Mouse (Mus musculus) G1E (cell line): ENCODE measurements around the gene Kcnip4.

Experiments
- CTCF ChIP-seq: IDR thresholded peaks from 2 replicates; pipeline ENCODE4 v1.5.1; 2012; ENCODE audit warnings: low read depth, low read length, inconsistent platforms, mixed read lengths
- GATA1 ChIP-seq: IDR thresholded peaks from 2 replicates; pipeline ENCODE4 v1.6.1; 2012; ENCODE audit warnings: borderline replicate concordance, low read length, inconsistent platforms, mixed read lengths
- GATA2 ChIP-seq: IDR thresholded peaks from 2 replicates; pipeline ENCODE4 v1.6.1; 2012; ENCODE audit warnings: low read depth, low read length, inconsistent platforms, borderline replicate concordance
- POLR2AphosphoS5 ChIP-seq: IDR thresholded peaks from 2 replicates; pipeline ENCODE4 v1.6.1; 2012; ENCODE audit warnings: low read depth, low read length, inconsistent platforms; ENCODE audit not compliant: insufficient replicate concordance
- TAL1 ChIP-seq: conservative IDR thresholded peaks from 2 replicates; pipeline ENCODE4 v1.6.1; 2012; ENCODE audit warnings: low read depth, low read length, inconsistent platforms, mixed read lengths

GRCm38 (mm10) chr5:49333063-49333462 is 191.6 kb downstream of the Kcnip4 start:
- TF ChIP-seq CTCF (no peak), GATA1 (no peak), TAL1 (no peak), POLR2AphosphoS5 (no peak), GATA2 (no peak)
